Mouse (Mus musculus) MEL-GATA-1-ER (cell line): ENCODE measurements around the gene Ifitm5.

Experiments used
- DNase-seq: peaks from one replicate; pipeline ENCODE4 v3.0.0-alpha.2; 2012; ENCODE audit warnings: low read depth; ENCODE audit errors: extremely low read depth

Ifitm5 gene

GRCm38 (mm10) chr7:140941222-140942051, 8.7 kb downstream of the Ifitm5 start, which contains the start of gene Pgghg:
Gene Pgghg, plus strand, starts transcription at chr7:140941391.
- peak; percentile 84 for DNase-seq

- no peak for DNase-seq
Measured at GRCm38 (mm10) chr7:140939669-140940171, 10.4 kb downstream of the Ifitm5 start.

- no peak for DNase-seq
Measured at GRCm38 (mm10) chr7:140938896-140939295, 11.2 kb downstream of the Ifitm5 start.

GRCm38 (mm10) chr7:140938436-140938835, 11.7 kb downstream of the Ifitm5 start:
- no peak for DNase-seq

GRCm38 (mm10) chr7:140927181-140927580, 22.9 kb downstream of the Ifitm5 start:
- DNase-seq: no peak

GRCm38 (mm10) chr7:140923070-140923775, 26.9 kb downstream of the Ifitm5 start:
- DNase-seq: no peak

GRCm38 (mm10) chr7:140922398-140923069, 27.6 kb downstream of the Ifitm5 start:
- DNase-seq: no peak

- DNase-seq: peak; percentile 60
Measured at GRCm38 (mm10) chr7:140921225-140921975, 28.7 kb downstream of the Ifitm5 start.

GRCm38 (mm10) chr7:140920418-140921029, 29.6 kb downstream of the Ifitm5 start, which contains the start of gene Nlrp6:
Gene Nlrp6, plus strand, starts transcription at chr7:140920902.
- DNase-seq: no peak

- DNase-seq: no peak
Measured at GRCm38 (mm10) chr7:140919911-140920310, 30.2 kb downstream of the Ifitm5 start.

GRCm38 (mm10) chr7:140914031-140914690, 35.9 kb downstream of the Ifitm5 start:
- DNase-seq: no peak

- no peak for DNase-seq
Measured at GRCm38 (mm10) chr7:140912846-140913482, 37.1 kb downstream of the Ifitm5 start.

- DNase-seq: no peak
Measured at GRCm38 (mm10) chr7:140912293-140912692, 37.8 kb downstream of the Ifitm5 start.

GRCm38 (mm10) chr7:140908634-140909107, 41.4 kb downstream of the Ifitm5 start:
- DNase-seq: peak; percentile 43

- no peak for DNase-seq
Measured at GRCm38 (mm10) chr7:140908181-140908580, 41.9 kb downstream of the Ifitm5 start.

GRCm38 (mm10) chr7:140907697-140908096, 42.4 kb downstream of the Ifitm5 start:
- DNase-seq: no peak

GRCm38 (mm10) chr7:140907131-140907530, 43.0 kb downstream of the Ifitm5 start:
- no peak for DNase-seq

GRCm38 (mm10) chr7:140905642-140906081, 44.4 kb downstream of the Ifitm5 start:
- no peak for DNase-seq

- DNase-seq: no peak
Measured at GRCm38 (mm10) chr7:140903212-140903611, 46.9 kb downstream of the Ifitm5 start.
